Mouse (Mus musculus): ENCODE measurements around the gene Xrra1. TPM values are rescaled to one million over a fixed set of nuclear protein-coding genes. Genes with fewer than 3 reads are reported as not detected.

The Xrra1 gene
- polyA plus RNA-seq, 1 experiment, result 0.87 TPM

DNA sequence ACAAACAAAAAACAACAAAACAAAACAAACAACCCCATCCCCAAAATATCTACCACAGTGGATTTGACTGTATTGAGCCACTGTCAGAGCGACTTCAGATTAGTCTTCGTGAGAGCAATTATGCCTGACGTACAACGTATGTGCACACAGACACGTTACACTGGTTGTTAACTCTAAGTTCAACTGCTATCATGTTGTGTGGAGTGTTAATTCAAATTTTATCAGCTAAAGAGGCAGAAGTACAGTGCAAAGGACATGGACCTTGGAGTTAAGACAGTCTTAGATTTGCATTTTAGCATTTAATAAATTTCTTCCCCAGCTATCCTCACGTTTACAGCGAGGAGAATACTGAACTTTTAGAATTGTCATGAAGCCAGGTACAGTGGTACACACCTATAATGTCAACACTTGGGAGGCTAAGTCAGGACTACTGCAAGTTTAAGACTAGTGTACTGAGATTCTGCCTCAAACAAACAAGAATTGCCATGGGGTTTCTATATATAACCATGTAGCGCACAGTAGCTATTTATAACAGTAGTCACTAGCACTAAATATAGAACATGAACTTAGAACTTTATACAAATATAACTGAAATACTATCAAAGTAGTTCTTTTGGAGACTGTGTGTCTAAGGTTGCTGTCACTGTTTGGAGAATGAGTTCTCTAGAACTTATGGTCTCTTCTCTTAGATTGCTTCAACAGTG lies 13.2 kb upstream of the Xrra1 start:
- Histone ChIP-seq H3K9me3 (replicated peaks; ENCODE audit: control insufficient read depth, insufficient read depth, low read length, poor library complexity, severe bottlenecking) (no peaks in the 10 kb centered on the region), H3K4me1 (ENCODE audit: control insufficient read depth, insufficient read depth, low read length) (no peaks in the 10 kb centered on the region)
- no peak for TF ChIP-seq EP300 (IDR thresholded peaks at IDR 0.05; ENCODE audit: insufficient read depth, low read depth, low read length)
- TF ChIP-seq CTCF (IDR thresholded peaks at IDR 0.05; ENCODE audit: low read depth, low read length), result no peak
- no peak for TF ChIP-seq POLR2A (IDR thresholded peaks at IDR 0.05; ENCODE audit: insufficient read depth, low read length)

DNA sequence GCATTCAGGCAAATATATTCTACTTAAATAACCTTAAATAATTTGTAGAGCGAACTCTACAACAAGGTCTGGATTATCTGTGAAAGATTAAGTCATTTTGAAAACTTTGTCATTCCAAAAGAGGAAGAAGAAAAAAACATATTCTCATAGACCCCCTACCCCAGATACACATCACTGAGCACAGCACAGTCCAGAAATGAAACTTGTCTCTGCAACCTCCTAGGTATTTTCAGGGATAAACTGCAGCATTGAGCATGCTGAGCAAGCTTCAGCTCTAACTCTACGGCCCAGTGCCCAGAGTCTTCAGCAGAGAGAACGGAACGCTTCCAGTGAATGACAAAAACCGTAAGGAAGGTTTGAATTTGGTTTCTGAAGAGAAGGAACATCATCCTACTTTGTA lies 8.4 kb upstream of the Xrra1 start:
- no peaks in the 10 kb centered on the region for H3K4me1 ChIP-seq (ENCODE audit: control insufficient read depth, insufficient read depth, low read length)
- H3K36me3 ChIP-seq (ENCODE audit: control insufficient read depth, insufficient read depth, low read length, poor library complexity, severe bottlenecking), result peaks cover 42% of the 10 kb centered on the region
- no peak overlapping the region for H3K4me3 ChIP-seq (ENCODE audit: low read depth, low read length)
- H3K9ac ChIP-seq (ENCODE audit: low read depth, poor library complexity, severe bottlenecking), result no peak overlapping the region
- H3K27ac ChIP-seq (ENCODE audit: insufficient read depth, low read length), result no peak overlapping the region
- no peaks in the 10 kb centered on the region for H3K9me3 ChIP-seq (replicated peaks; ENCODE audit: control insufficient read depth, insufficient read depth, low read length, poor library complexity, severe bottlenecking)
- TF ChIP-seq POLR2A (IDR thresholded peaks at IDR 0.05; ENCODE audit: insufficient read depth, low read length), result no peak
- H3K27me3 ChIP-seq (ENCODE audit: control insufficient read depth, insufficient read depth, low read length, poor library complexity, severe bottlenecking), result no peaks in the 10 kb centered on the region

More for the DNA sequence above, 13.2 kb upstream of the Xrra1 start:
- H3K4me3 ChIP-seq (ENCODE audit: low read depth, low read length), result no peak overlapping the region
- H3K27ac ChIP-seq (ENCODE audit: insufficient read depth, low read length), result no peak overlapping the region
- H3K36me3 ChIP-seq (ENCODE audit: control insufficient read depth, insufficient read depth, low read length, poor library complexity, severe bottlenecking), result peaks cover 56% of the 10 kb centered on the region
- H3K27me3 ChIP-seq (ENCODE audit: control insufficient read depth, insufficient read depth, low read length, poor library complexity, severe bottlenecking), result no peaks in the 10 kb centered on the region
- H3K9ac ChIP-seq (ENCODE audit: low read depth, poor library complexity, severe bottlenecking), result no peak overlapping the region

- Histone ChIP-seq H3K36me3 (ENCODE audit: control insufficient read depth, insufficient read depth, low read length, poor library complexity, severe bottlenecking) (peaks cover 41% of the 10 kb centered on the region), H3K27ac (ENCODE audit: insufficient read depth, low read length) (no peak overlapping the region), H3K4me1 (ENCODE audit: control insufficient read depth, insufficient read depth, low read length) (no peaks in the 10 kb centered on the region), H3K9ac (ENCODE audit: low read depth, poor library complexity, severe bottlenecking) (no peak overlapping the region), H3K9me3 (replicated peaks; ENCODE audit: control insufficient read depth, insufficient read depth, low read length, poor library complexity, severe bottlenecking) (no peaks in the 10 kb centered on the region), H3K27me3 (ENCODE audit: control insufficient read depth, insufficient read depth, low read length, poor library complexity, severe bottlenecking) (no peaks in the 10 kb centered on the region), H3K4me3 (ENCODE audit: low read depth, low read length) (no peak overlapping the region)
- TF ChIP-seq POLR2A (IDR thresholded peaks at IDR 0.05; ENCODE audit: insufficient read depth, low read length), result no peak
- TF ChIP-seq CTCF (IDR thresholded peaks at IDR 0.05; ENCODE audit: low read depth, low read length), result no peak
- no peak for TF ChIP-seq EP300 (IDR thresholded peaks at IDR 0.05; ENCODE audit: insufficient read depth, low read depth, low read length)
Measured at GRCm38 (mm10) chr7:99851121-99851520, 7.8 kb upstream of the Xrra1 start.

GRCm38 (mm10) chr7:99851618-99852017 lies 7.3 kb upstream of the Xrra1 start:
- Histone ChIP-seq H3K4me3 (ENCODE audit: low read depth, low read length) (no peak overlapping the region), H3K27me3 (ENCODE audit: control insufficient read depth, insufficient read depth, low read length, poor library complexity, severe bottlenecking) (no peaks in the 10 kb centered on the region), H3K4me1 (ENCODE audit: control insufficient read depth, insufficient read depth, low read length) (no peaks in the 10 kb centered on the region), H3K9ac (ENCODE audit: low read depth, poor library complexity, severe bottlenecking) (no peak overlapping the region), H3K9me3 (replicated peaks; ENCODE audit: control insufficient read depth, insufficient read depth, low read length, poor library complexity, severe bottlenecking) (no peaks in the 10 kb centered on the region), H3K36me3 (ENCODE audit: control insufficient read depth, insufficient read depth, low read length, poor library complexity, severe bottlenecking) (peaks cover 38% of the 10 kb centered on the region), H3K27ac (ENCODE audit: insufficient read depth, low read length) (no peak overlapping the region)
- TF ChIP-seq POLR2A (IDR thresholded peaks at IDR 0.05; ENCODE audit: insufficient read depth, low read length) (no peak), EP300 (IDR thresholded peaks at IDR 0.05; ENCODE audit: insufficient read depth, low read depth, low read length) (no peak), CTCF (IDR thresholded peaks at IDR 0.05; ENCODE audit: low read depth, low read length) (no peak)

DNA sequence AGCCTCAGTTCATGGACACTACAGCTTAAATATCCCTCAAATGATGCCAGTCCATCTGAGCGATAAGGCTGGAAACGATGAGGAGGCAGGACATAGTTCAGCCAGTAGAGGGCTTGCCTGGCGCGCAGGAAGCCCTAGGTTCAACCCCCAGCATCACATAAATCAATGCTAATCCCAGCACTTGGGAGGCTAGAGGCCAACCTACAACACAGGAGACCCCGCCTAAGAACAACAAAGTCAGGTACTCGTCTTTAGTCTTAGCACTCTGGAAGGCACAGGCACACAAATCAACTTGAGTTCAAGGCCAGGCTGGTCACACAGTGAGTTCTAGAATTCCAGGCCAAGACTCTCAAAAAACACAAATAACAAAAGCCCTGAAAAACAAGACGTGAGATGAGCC lies 5.6 kb upstream of the Xrra1 start:
- H3K36me3 ChIP-seq (ENCODE audit: control insufficient read depth, insufficient read depth, low read length, poor library complexity, severe bottlenecking), result peaks cover 28% of the 10 kb centered on the region
- H3K27ac ChIP-seq (ENCODE audit: insufficient read depth, low read length), result no peak overlapping the region
- H3K9ac ChIP-seq (ENCODE audit: low read depth, poor library complexity, severe bottlenecking), result no peak overlapping the region
- H3K27me3 ChIP-seq (ENCODE audit: control insufficient read depth, insufficient read depth, low read length, poor library complexity, severe bottlenecking), result no peaks in the 10 kb centered on the region
- H3K4me1 ChIP-seq (ENCODE audit: control insufficient read depth, insufficient read depth, low read length), result no peaks in the 10 kb centered on the region
- H3K4me3 ChIP-seq (ENCODE audit: low read depth, low read length), result no peak overlapping the region
- TF ChIP-seq CTCF (IDR thresholded peaks at IDR 0.05; ENCODE audit: low read depth, low read length) (peak; percentile 16), EP300 (IDR thresholded peaks at IDR 0.05; ENCODE audit: insufficient read depth, low read depth, low read length) (no peak)
- H3K9me3 ChIP-seq (replicated peaks; ENCODE audit: control insufficient read depth, insufficient read depth, low read length, poor library complexity, severe bottlenecking), result no peaks in the 10 kb centered on the region

DNA sequence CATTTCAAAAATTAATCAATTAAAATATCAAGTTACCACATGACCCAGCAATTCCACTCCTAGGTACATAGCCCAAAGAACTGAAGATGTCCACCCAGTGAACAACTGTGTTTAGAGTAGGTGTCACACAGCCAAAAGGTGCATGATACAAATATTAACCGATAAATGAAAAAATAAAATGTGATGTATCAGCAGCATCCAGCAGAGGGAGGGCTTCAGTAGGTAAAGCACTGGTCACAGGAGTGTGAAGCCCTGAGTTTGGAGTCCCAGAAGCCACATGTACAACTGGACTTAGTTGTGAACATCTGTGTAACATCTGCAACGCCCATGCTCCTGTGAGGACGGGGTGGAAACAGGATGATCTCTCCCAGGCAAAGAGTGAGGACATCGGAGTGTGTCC lies 4.6 kb upstream of the Xrra1 start:
- no peak for TF ChIP-seq EP300 (IDR thresholded peaks at IDR 0.05; ENCODE audit: insufficient read depth, low read depth, low read length)
- TF ChIP-seq POLR2A (IDR thresholded peaks at IDR 0.05; ENCODE audit: insufficient read depth, low read length), result no peak
- no peak for TF ChIP-seq CTCF (IDR thresholded peaks at IDR 0.05; ENCODE audit: low read depth, low read length)
- peaks cover 22% of the 10 kb centered on the region for H3K36me3 ChIP-seq (ENCODE audit: control insufficient read depth, insufficient read depth, low read length, poor library complexity, severe bottlenecking)
- H3K9me3 ChIP-seq (replicated peaks; ENCODE audit: control insufficient read depth, insufficient read depth, low read length, poor library complexity, severe bottlenecking), result no peaks in the 10 kb centered on the region

More for the DNA sequence above, 4.6 kb upstream of the Xrra1 start:
- no peaks in the 10 kb centered on the region for H3K27me3 ChIP-seq (ENCODE audit: control insufficient read depth, insufficient read depth, low read length, poor library complexity, severe bottlenecking)
- no peaks in the 10 kb centered on the region for H3K4me1 ChIP-seq (ENCODE audit: control insufficient read depth, insufficient read depth, low read length)
- H3K9ac ChIP-seq (ENCODE audit: low read depth, poor library complexity, severe bottlenecking), result no peak overlapping the region
- no peak overlapping the region for H3K27ac ChIP-seq (ENCODE audit: insufficient read depth, low read length)
- H3K4me3 ChIP-seq (ENCODE audit: low read depth, low read length), result no peak overlapping the region
